Mouse (Mus musculus): ENCODE data around the gene P4htm.
A peak's percentile ranks its signal among the peaks of the same experiment; 100 is the strongest.

DNA sequence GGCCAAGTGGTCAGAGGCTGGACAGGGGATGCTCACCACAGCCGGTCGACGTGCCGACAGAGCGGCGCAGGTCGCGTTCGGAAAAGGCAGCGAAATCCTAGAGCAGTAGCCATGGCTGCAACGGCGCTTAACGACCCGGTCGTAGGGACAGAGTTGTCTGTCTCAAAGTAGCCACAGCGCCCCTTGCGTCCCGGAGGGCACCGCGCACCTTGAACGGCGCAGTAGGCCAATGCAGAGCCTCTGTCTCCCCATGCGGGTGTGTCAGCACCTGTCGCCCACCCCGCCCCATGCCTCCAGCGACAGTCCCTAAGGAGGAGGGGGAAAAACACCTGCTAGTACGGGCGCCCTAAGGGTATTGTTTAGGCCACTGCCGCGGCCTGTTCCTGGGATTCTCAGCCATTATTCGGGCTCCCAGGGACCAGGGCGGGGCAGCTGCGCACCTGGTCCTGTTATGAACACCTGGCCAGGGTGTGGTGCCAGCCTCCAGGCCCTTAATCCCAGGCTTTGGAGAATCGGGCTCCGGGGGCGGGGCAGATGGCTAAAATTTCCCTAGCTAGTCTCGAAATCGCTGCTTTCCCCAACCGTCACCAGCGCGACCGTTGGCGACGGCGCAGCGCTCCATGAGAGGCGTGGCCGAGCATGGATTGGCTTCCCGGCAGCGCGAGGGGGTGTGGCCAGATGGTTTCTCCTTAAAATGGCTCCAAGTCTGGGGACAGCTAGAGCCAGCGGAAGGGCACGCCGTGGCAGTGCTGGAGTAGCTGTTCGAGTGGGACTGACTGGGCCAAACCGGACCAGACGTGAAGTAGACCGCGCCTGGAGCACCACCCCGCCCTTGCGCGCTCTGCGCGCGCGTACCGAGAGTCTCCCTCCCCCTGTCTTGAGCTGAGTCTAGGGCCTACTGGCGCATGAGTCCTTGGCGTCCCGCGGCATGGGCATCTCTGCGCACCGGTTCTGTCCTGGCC, 30.4 kb downstream of the P4htm start, which contains the start of gene Ndufaf3:
- peak; percentile 82 for TF ChIP-seq CTCF (IDR thresholded peaks at IDR 0.05; ENCODE audit: low read depth, low read length)
- TF ChIP-seq GATA1 (IDR thresholded peaks at IDR 0.05; ENCODE audit: borderline replicate concordance, low read length): no peak
- TF ChIP-seq TAL1 (conservative IDR thresholded peaks at IDR 0.05; ENCODE audit: low read depth, low read length): no peak
- no peak for TF ChIP-seq GATA2 (IDR thresholded peaks at IDR 0.05; ENCODE audit: borderline replicate concordance, low read depth, low read length)
